Mouse (Mus musculus) C2C12 (cell line): ENCODE measurements around the gene Cep83. TPM values are rescaled to one million over a fixed set of nuclear protein-coding genes. Genes with fewer than 3 reads are reported as not detected.
"Not testable (repeated sequence)": the region's sequence is repeated elsewhere in the genome, so short reads cannot be mapped to it uniquely, and the experiment has no call there.

Experiments used
- H3K27me3 ChIP-seq: one replicate; pipeline ENCODE4 v1.6.1; 2011; ENCODE audit not compliant: control insufficient read depth, insufficient read depth, insufficient read length
- H3K36me3 ChIP-seq: one replicate; pipeline ENCODE4 v1.6.1; 2011; ENCODE audit not compliant: control insufficient read depth, insufficient read depth
- H3K4me3 ChIP-seq: one replicate; pipeline ENCODE4 v1.5.1; 2011; ENCODE audit warnings: mild to moderate bottlenecking, control low read depth; ENCODE audit not compliant: poor library complexity, insufficient read depth, severe bottlenecking
- H3K79me2 ChIP-seq: one replicate; pipeline ENCODE4 v1.6.1; 2011; ENCODE audit not compliant: control insufficient read depth, insufficient read depth
- H3K79me3 ChIP-seq: one replicate; pipeline ENCODE4 v1.6.1; 2011; ENCODE audit warnings: low read depth, control low read depth
- H3ac ChIP-seq: one replicate; pipeline ENCODE3; 2011; ENCODE audit warnings: low read depth; ENCODE audit not compliant: control insufficient read depth, insufficient read length
- CEBPB ChIP-seq: IDR thresholded peaks from one replicate; pipeline ENCODE4 v1.6.1; 2011; ENCODE audit warnings: low read depth, mild to moderate bottlenecking, control low read depth, moderate library complexity
- CTCF ChIP-seq: IDR thresholded peaks from one replicate; pipeline ENCODE4 v1.5.1; 2011; ENCODE audit not compliant: control insufficient read depth, insufficient read depth, insufficient read length
- FOSL1 ChIP-seq: IDR thresholded peaks from one replicate; pipeline ENCODE4 v1.8.0; 2011; ENCODE audit warnings: mild to moderate bottlenecking, low read length; ENCODE audit not compliant: poor library complexity, insufficient read depth, severe bottlenecking
- MAX ChIP-seq: IDR thresholded peaks from one replicate; pipeline ENCODE4 v1.6.1; 2011; ENCODE audit warnings: mild to moderate bottlenecking, control low read depth
- MYOD1 ChIP-seq: IDR thresholded peaks from one replicate; pipeline ENCODE4 v1.6.1; 2011; ENCODE audit warnings: low read depth; ENCODE audit not compliant: control insufficient read depth, insufficient read length
- MYOG ChIP-seq: IDR thresholded peaks from one replicate; pipeline ENCODE4 v1.6.1; 2011; ENCODE audit not compliant: control insufficient read depth, insufficient read length; ENCODE audit errors: extremely low read depth
- USF1 ChIP-seq: IDR thresholded peaks from one replicate; pipeline ENCODE4 v1.6.1; 2011; ENCODE audit warnings: low read depth, mild to moderate bottlenecking, control low read depth, moderate library complexity
- polyA plus RNA-seq: library from polyadenylated mRNA; unstranded; fragments of >200 nt; fragmentation: generic; extraction: Trizol; gene quantifications from one replicate; pipeline ENCODE4 v1.2.1, GENCODE M21; 2012; ENCODE audit warnings: missing spikeins

The Cep83 gene
- polyA plus RNA-seq, 1 experiment = 5.6 TPM

DNA sequence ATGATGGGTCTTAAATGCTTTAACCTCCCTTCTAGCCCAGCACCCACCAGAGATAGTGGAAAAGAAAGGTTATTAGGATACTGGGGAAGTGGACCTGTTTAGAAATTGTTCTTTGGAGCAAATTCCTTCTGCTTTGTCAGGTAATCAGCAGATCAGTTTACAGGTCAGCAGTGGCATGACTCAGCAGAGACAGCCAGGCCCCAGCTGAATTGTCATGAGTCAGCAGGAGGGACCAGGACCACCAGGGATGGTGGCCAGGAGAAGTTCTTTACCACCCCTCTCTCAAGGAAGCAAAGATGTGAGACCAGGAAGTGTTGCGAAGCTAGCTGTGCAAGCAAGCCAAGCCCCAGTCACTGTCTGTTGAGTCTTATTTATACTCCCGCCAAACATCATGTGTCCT, 18.2 kb downstream of the Cep83 start:
- no peaks in the 10 kb centered on the region for H3K36me3 ChIP-seq
- H3ac ChIP-seq = no peak overlapping the region
- peaks cover 93% of the 10 kb centered on the region for H3K79me2 ChIP-seq
- no peak overlapping the region for H3K4me3 ChIP-seq
- TF ChIP-seq CTCF = no peak
- TF ChIP-seq USF1 = no peak
- no peak for TF ChIP-seq MYOD1
- TF ChIP-seq CEBPB = no peak
- TF ChIP-seq MAX = no peak
- no peak for TF ChIP-seq MYOG
- TF ChIP-seq FOSL1 = no peak
- peaks cover 47% of the 10 kb centered on the region for H3K79me3 ChIP-seq
- H3K27me3 ChIP-seq = no peaks in the 10 kb centered on the region

DNA sequence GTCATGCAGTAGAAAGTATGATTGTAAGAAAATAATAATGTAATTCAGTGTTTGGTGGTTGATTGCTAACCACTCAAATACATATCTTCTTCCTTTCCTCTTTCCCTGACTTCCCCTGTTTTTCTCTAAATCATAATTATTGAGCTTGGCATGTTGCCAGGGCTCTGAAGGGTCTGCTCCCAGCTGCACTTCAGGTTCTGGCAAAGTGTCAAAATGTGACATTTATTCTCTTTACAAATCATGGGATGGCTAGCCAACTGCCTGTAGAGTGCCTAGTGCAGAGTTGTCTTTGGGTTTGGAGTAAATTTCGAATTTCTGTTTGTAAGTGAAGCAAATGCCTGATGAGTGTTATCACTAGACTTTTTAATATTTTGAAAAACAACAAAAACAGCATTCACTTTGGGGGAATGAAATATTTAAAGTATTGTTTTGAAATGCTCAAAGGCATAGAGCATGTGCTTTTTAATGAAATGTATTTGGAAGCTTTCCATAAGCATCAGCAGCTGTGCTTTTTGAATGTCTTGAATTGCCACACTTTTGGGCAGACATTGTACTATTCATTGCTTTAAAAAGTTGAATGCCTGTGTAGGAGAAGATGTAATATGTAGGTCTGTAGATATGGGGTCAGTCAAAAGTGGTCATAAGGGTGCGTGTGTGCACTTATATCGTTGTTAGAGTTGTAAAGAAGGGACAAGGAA, 21.3 kb downstream of the Cep83 start:
- Histone ChIP-seq H3K4me3 (no peak overlapping the region), H3ac (no peak overlapping the region), H3K79me2 (peaks cover 82% of the 10 kb centered on the region), H3K27me3 (no peaks in the 10 kb centered on the region), H3K36me3 (no peaks in the 10 kb centered on the region), H3K79me3 (peaks cover 37% of the 10 kb centered on the region)
- TF ChIP-seq MYOG (no peak), MAX (no peak), FOSL1 (no peak), CTCF (no peak), CEBPB (no peak), USF1 (no peak), MYOD1 (no peak)

DNA sequence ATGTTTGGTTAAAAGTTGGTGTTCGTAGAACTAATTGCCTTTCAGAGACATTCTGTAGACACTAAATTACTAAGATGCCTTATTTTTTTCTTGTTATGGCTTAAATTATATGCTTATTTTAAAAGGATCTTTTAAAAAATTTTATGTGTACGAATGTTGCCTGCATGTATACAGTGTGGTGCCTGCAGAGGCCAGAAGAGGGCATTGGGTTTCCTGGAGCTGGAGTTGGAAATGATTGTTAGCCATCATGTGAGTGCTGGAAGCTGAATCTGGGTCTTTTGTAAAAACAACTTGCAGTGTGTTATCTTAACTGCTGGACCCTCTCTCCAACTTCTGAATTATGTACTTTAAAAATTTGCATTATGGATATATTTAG, 21.9 kb downstream of the Cep83 start:
- H3ac ChIP-seq = no peak overlapping the region
- H3K36me3 ChIP-seq = no peaks in the 10 kb centered on the region
- peaks cover 78% of the 10 kb centered on the region for H3K79me2 ChIP-seq
- no peak overlapping the region for H3K4me3 ChIP-seq
- no peaks in the 10 kb centered on the region for H3K27me3 ChIP-seq
- TF ChIP-seq CTCF (no peak), FOSL1 (no peak), CEBPB (no peak), MYOG (no peak), MYOD1 (no peak), MAX (no peak), USF1 (no peak)
- peaks cover 35% of the 10 kb centered on the region for H3K79me3 ChIP-seq

DNA sequence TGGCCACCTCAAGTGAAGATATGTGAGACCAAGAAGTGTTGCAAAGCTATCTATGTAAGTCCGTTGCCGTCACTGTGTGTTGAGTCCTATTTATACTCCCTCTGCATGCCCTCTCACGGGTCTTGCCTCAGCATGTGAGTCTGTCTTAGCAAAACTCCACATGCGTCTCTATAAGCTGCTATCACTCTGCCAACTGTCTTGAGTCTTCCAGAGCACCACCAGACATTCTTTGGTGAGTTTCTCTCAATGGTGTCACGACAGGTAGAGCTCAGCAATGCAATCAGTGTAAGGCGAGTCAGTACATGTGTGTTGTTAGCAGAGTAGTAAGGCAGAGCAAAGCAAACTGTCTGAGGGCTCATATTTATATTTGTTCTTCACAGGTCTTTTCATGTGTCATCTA, 31.8 kb downstream of the Cep83 start:
- Histone ChIP-seq H3K79me2 (peaks cover 8% of the 10 kb centered on the region), H3ac (no peak overlapping the region), H3K4me3 (no peak overlapping the region), H3K36me3 (peaks cover 8% of the 10 kb centered on the region), H3K79me3 (peaks cover 6% of the 10 kb centered on the region), H3K27me3 (no peaks in the 10 kb centered on the region)
- no peak for TF ChIP-seq MYOD1
- no peak for TF ChIP-seq CTCF
- no peak for TF ChIP-seq FOSL1
- no peak for TF ChIP-seq MAX
- no peak for TF ChIP-seq CEBPB
- TF ChIP-seq MYOG = no peak
- no peak for TF ChIP-seq USF1

DNA sequence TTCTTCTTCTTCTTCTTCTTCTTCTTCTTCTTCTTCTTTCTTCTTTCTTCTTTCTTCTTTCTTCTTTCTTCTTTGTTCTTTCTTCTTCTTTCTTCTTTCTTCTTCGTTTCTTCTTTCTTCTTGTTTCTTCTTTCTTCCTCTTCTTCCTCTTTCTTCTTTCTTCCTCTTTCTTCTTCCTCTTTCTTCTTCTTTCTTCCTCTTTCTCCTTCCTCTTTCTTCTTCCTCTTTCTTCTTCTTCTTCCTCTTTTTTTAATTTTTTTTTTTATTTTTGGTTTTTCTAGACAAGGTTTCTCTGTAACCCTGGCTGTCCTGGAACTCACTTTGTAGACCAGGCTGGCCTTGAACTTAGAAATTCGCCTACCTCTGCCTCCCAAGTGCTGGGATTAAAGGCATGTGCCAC, 39.6 kb downstream of the Cep83 start:
- H3K79me3 ChIP-seq, H3K27me3 ChIP-seq, H3K4me3 ChIP-seq, H3K36me3 ChIP-seq, H3ac ChIP-seq, H3K79me2 ChIP-seq: not testable (repeated sequence)

DNA sequence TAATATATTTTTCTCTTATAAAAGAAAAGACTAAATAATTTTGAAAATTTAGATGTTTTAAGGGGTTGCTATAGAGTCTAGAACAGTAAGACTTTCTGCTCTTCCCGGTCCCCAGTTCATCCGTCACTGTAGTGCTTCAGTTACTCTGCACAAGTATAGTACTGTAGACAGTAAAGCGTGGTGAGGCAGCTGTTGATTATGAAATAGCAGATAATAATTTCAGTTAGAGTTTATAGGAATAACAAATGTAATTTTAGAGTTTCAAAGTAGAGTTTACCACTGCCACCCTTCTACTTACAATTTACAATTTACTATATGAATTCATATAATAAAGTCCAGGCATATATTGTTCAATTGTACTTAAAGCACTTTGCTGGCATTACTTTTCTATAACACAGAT, 42.0 kb downstream of the Cep83 start:
- Histone ChIP-seq H3ac (no peak overlapping the region), H3K79me2 (no peaks in the 10 kb centered on the region), H3K36me3 (peaks cover 3% of the 10 kb centered on the region), H3K4me3 (no peak overlapping the region), H3K79me3 (no peaks in the 10 kb centered on the region), H3K27me3 (no peaks in the 10 kb centered on the region)
- TF ChIP-seq MYOD1 = no peak
- TF ChIP-seq CEBPB = no peak
- TF ChIP-seq MYOG = no peak
- no peak for TF ChIP-seq USF1
- TF ChIP-seq MAX = no peak
- no peak for TF ChIP-seq FOSL1
- no peak for TF ChIP-seq CTCF
